ENCODE assay signal across 24 mouse cellular contexts in genomic region chr14:80062896-80063295, GRCm38 (mm10).
A peak's percentile ranks its signal among the peaks of the same experiment; 100 is the strongest.
DNase-seq lines count a peak whose midpoint lies in the region; ATAC-seq and TF ChIP-seq lines count a peak whose summit lies in the region.
"Had no signal": no experiment of that assay in that cellular context is flagged by ENCODE, and none has a peak within 500 bp of the region (broad histone marks: within the 10 kb centered on the region; RNA-seq: fewer than 3 reads in every experiment).

No protein-coding gene starts in this region.

- no peaks in the 10 kb centered on the region for H3K9me3 ChIP-seq in forebrain, embryonic 14.5 days (replicated peaks; ENCODE audit: control insufficient read depth, low read length)
- H3K9me3 ChIP-seq in forebrain, embryonic 13.5 days (replicated peaks), result no peaks in the 10 kb centered on the region
- no peaks in the 10 kb centered on the region for H3K9me3 ChIP-seq in hindbrain, embryonic 15.5 days
- no peaks in the 10 kb centered on the region for H3K9me3 ChIP-seq in hindbrain, embryonic 11.5 days (ENCODE audit: control insufficient read depth, low read length)
- H3K9me3 ChIP-seq: forebrain, embryonic 10.5 days; heart, embryonic 10.5 days; heart, embryonic 13.5 days; hindbrain, embryonic 12.5 days had no signal

- H3K4me3 ChIP-seq in forebrain, embryonic 14.5 days (ENCODE audit: low read depth, low read length), result no peak overlapping the region
- H3K4me3 ChIP-seq in forebrain, embryonic 13.5 days, result no peak overlapping the region
- no peak overlapping the region for H3K4me3 ChIP-seq in hindbrain, embryonic 15.5 days
- no peak overlapping the region for H3K4me3 ChIP-seq in hindbrain, embryonic 11.5 days (ENCODE audit: low read depth, low read length)
- H3K4me3 ChIP-seq: forebrain, embryonic 10.5 days; heart, adult 2 months; heart, embryonic 10.5 days; heart, embryonic 13.5 days; hindbrain, embryonic 12.5 days had no signal

- no peak for TF ChIP-seq CTCF in brain, embryonic 14.5 days (IDR thresholded peaks at IDR 0.05; ENCODE audit: borderline replicate concordance, extremely low read depth, insufficient read depth, insufficient read length)

- H3K4me1 ChIP-seq in forebrain, embryonic 14.5 days (ENCODE audit: control insufficient read depth, insufficient read depth, low read length), result no peaks in the 10 kb centered on the region
- peaks cover 4% of the 10 kb centered on the region; the same call in 1 of the 2 replicates for H3K4me1 ChIP-seq in forebrain, embryonic 13.5 days
- no peaks in the 10 kb centered on the region for H3K4me1 ChIP-seq in hindbrain, embryonic 15.5 days (replicated peaks)
- no peaks in the 10 kb centered on the region for H3K4me1 ChIP-seq in hindbrain, embryonic 11.5 days (replicated peaks; ENCODE audit: control insufficient read depth, insufficient read depth, low read length)
- H3K4me1 ChIP-seq: heart, embryonic 10.5 days; heart, embryonic 13.5 days; hindbrain, embryonic 12.5 days had no signal

- TF ChIP-seq POLR2A in brain, embryonic 14.5 days (IDR thresholded peaks at IDR 0.05; ENCODE audit: borderline replicate concordance, extremely low read depth, insufficient read depth, insufficient read length, poor library complexity, severe bottlenecking), result no peak

- H3K27ac ChIP-seq in forebrain, embryonic 14.5 days (ENCODE audit: low read depth, low read length), result no peak overlapping the region
- no peak overlapping the region for H3K27ac ChIP-seq in forebrain, embryonic 13.5 days
- H3K27ac ChIP-seq in hindbrain, embryonic 15.5 days (replicated peaks), result 0 out of 2 replicates have a peak overlapping the region, but pooled peaks have one; percentile 30
- no peak overlapping the region for H3K27ac ChIP-seq in hindbrain, embryonic 11.5 days (ENCODE audit: low read depth, low read length)
- H3K27ac ChIP-seq: forebrain, embryonic 10.5 days; heart, adult 2 months; heart, embryonic 10.5 days; heart, embryonic 13.5 days; hindbrain, embryonic 12.5 days had no signal

- DNase-seq in forebrain, embryonic 14.5 days (ENCODE audit: low spot score), result peak; percentile 57
- DNase-seq in hindbrain, embryonic 11.5 days (ENCODE audit: low spot score), result no peak
- peak; percentile 66 for DNase-seq in brain, embryonic 14.5 days (ENCODE audit: low read depth)
- peak; percentile 16 for DNase-seq in retina, embryonic 14.5 days (ENCODE audit: low spot score)
- DNase-seq in lung, postnatal 36 days, result no peak
- DNase-seq in lung, postnatal 10 days, result no peak
- DNase-seq: adrenal gland, adult 8-10 months; adrenal gland, postnatal 25 days; cerebellum, adult 18-20 months; cerebellum, adult 9-10 months; cerebellum, postnatal 14 days; gastrocnemius, postnatal 10 days; gastrocnemius, postnatal 36 days; heart, adult 2 months; heart, postnatal 14 days; heart, postnatal 4 days had no signal

- ATAC-seq in forebrain, embryonic 14.5 days, result no peak; the same call in 1 of the 2 replicates
- ATAC-seq in forebrain, embryonic 13.5 days, result no peak
- ATAC-seq in hindbrain, embryonic 15.5 days (ENCODE audit: low FRiP score, low read depth), result no peak
- ATAC-seq in hindbrain, embryonic 11.5 days (ENCODE audit: low FRiP score), result no peak
- ATAC-seq: activated CD4-positive, CD25-positive, alpha-beta regulatory T cell, adult 4 months; hindbrain, embryonic 16.5 days had no signal

- no peak overlapping the region for H3K4me2 ChIP-seq in forebrain, embryonic 14.5 days (ENCODE audit: low read length)
- no peak overlapping the region for H3K4me2 ChIP-seq in forebrain, embryonic 13.5 days
- no peak overlapping the region for H3K4me2 ChIP-seq in hindbrain, embryonic 15.5 days
- H3K4me2 ChIP-seq in hindbrain, embryonic 11.5 days (replicated peaks; ENCODE audit: low read depth, low read length), result no peak overlapping the region
- H3K4me2 ChIP-seq: heart, embryonic 13.5 days; hindbrain, embryonic 12.5 days had no signal

- no peak overlapping the region for H3K9ac ChIP-seq in forebrain, embryonic 14.5 days (ENCODE audit: low read length)
- no peak overlapping the region for H3K9ac ChIP-seq in forebrain, embryonic 13.5 days
- no peak overlapping the region for H3K9ac ChIP-seq in hindbrain, embryonic 15.5 days
- H3K9ac ChIP-seq in hindbrain, embryonic 11.5 days (ENCODE audit: low read depth, low read length), result no peak overlapping the region
- H3K9ac ChIP-seq: heart, embryonic 13.5 days; hindbrain, embryonic 12.5 days had no signal

- no peaks in the 10 kb centered on the region for H3K27me3 ChIP-seq in forebrain, embryonic 14.5 days (replicated peaks; ENCODE audit: control insufficient read depth, insufficient read depth, low read length)
- H3K27me3 ChIP-seq in forebrain, embryonic 13.5 days, result no peaks in the 10 kb centered on the region
- H3K27me3 ChIP-seq in hindbrain, embryonic 15.5 days, result no peaks in the 10 kb centered on the region
- no peaks in the 10 kb centered on the region for H3K27me3 ChIP-seq in hindbrain, embryonic 11.5 days (ENCODE audit: control insufficient read depth, insufficient read depth, low read length)
- H3K27me3 ChIP-seq: heart, embryonic 13.5 days; hindbrain, embryonic 12.5 days had no signal

- WGBS in forebrain, embryonic 14.5 days, result 9% methylated on average over 9 of the region's 9 CpGs
- WGBS in forebrain, embryonic 13.5 days, result 22% methylated on average over 9 of the region's 9 CpGs
- WGBS in hindbrain, embryonic 15.5 days, result 55% methylated on average over 9 of the region's 9 CpGs
- whole genome bisulfite sequencing in hindbrain, embryonic 11.5 days, result 87% methylated on average over 9 of the region's 9 CpGs

- H3K36me3 ChIP-seq in forebrain, embryonic 14.5 days (ENCODE audit: control insufficient read depth, insufficient read depth, low read length), result no peaks in the 10 kb centered on the region
- H3K36me3 ChIP-seq in forebrain, embryonic 13.5 days (ENCODE audit: poor library complexity, severe bottlenecking), result no peaks in the 10 kb centered on the region
- no peaks in the 10 kb centered on the region for H3K36me3 ChIP-seq in hindbrain, embryonic 15.5 days
- no peaks in the 10 kb centered on the region for H3K36me3 ChIP-seq in hindbrain, embryonic 11.5 days (ENCODE audit: control insufficient read depth, insufficient read depth, low read length)
- H3K36me3 ChIP-seq: forebrain, embryonic 10.5 days; heart, embryonic 10.5 days; heart, embryonic 13.5 days; hindbrain, embryonic 12.5 days had no signal

Comparison
In these comparisons a context has a peak if more than half of its experiments do, and no peak if none do; other contexts are left out.
1. DNase-seq: peak in forebrain, embryonic 14.5 days (single experiment), brain, embryonic 14.5 days (single experiment) and retina, embryonic 14.5 days (single experiment); none in hindbrain, embryonic 11.5 days (single experiment), lung, postnatal 36 days (single experiment) and lung, postnatal 10 days (single experiment).